Mouse (Mus musculus) G1E (cell line): ENCODE measurements at regions not wholly inside any gene's neighbourhood (a gene's known extent, or its start where the extent isn't known, plus 50 kb on each side); places are given as distances from the start of the nearest gene placed in this dataset.

Experiments used
- CTCF ChIP-seq: IDR thresholded peaks from 2 replicates; pipeline ENCODE4 v1.5.1; 2012; ENCODE audit warnings: low read depth, low read length, inconsistent platforms, mixed read lengths
- GATA1 ChIP-seq: IDR thresholded peaks from 2 replicates; pipeline ENCODE4 v1.6.1; 2012; ENCODE audit warnings: borderline replicate concordance, low read length, inconsistent platforms, mixed read lengths
- POLR2AphosphoS5 ChIP-seq: IDR thresholded peaks from 2 replicates; pipeline ENCODE4 v1.6.1; 2012; ENCODE audit warnings: low read depth, low read length, inconsistent platforms; ENCODE audit not compliant: insufficient replicate concordance
- TAL1 ChIP-seq: conservative IDR thresholded peaks from 2 replicates; pipeline ENCODE4 v1.6.1; 2012; ENCODE audit warnings: low read depth, low read length, inconsistent platforms, mixed read lengths

- no peak for TF ChIP-seq POLR2AphosphoS5
- no peak for TF ChIP-seq CTCF
- no peak for TF ChIP-seq TAL1
- no peak for TF ChIP-seq GATA1
These were observed 114.8 kb upstream of the Stac start for GRCm38 (mm10) chr9:111804931-111805330.
